Mouse (Mus musculus) bone marrow, adult 2 months (tissue): ENCODE results near the gene Usp6nl.

Experiments
- CTCF ChIP-seq: fragments of 200-500 bp; IDR thresholded peaks from 2 replicates; pipeline ENCODE4 v1.5.1; 2011; ENCODE audit warnings: low read length, control low read depth; ENCODE audit not compliant: control insufficient read depth, insufficient read depth
- POLR2A ChIP-seq: fragments of 200-500 bp; IDR thresholded peaks from 2 replicates; pipeline ENCODE4 v1.6.1; 2011; ENCODE audit warnings: low read depth, mild to moderate bottlenecking, control low read depth, low read length, borderline replicate concordance; ENCODE audit not compliant: control insufficient read depth

GRCm38 (mm10) chr2:6337436-6337835, 15.0 kb downstream of the Usp6nl start:
- no peak for TF ChIP-seq POLR2A
- no peak for TF ChIP-seq CTCF
